Mouse (Mus musculus) urinary bladder, adult 18-20 months (tissue): ENCODE results near the gene Ifit1bl1.
"Not testable (repeated sequence)": the region's sequence is repeated elsewhere in the genome, so short reads cannot be mapped to it uniquely, and the experiment has no call there.

ENCODE experiments used
- DNase-seq, 2 experiments: peaks; one replicate each; pipeline ENCODE4 v3.0.0; 2022; ENCODE audit warnings: low spot score in 2 of 2, mixed read lengths in 2 of 2

Ifit1bl1 gene

DNA sequence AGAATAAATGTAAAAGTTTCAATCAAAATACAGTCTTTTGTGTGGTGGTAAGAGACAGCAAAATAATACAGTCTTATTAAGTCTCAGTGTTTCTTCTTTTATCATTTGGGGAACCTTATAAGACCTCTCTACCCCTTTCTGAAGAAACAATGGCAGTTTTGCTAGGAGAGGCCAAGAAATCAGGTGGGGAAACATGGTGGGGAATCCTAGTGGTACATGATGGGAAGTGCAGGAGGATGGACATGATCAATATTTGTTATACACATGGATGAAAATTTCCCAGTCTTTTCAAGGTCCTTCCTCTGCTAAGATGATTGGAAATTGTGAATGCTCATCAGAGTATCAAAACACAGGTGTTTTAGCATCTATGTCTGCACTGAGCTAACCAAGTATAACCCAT lies 12.8 kb downstream of the Ifit1bl1 start:
- no peak for DNase-seq

DNA sequence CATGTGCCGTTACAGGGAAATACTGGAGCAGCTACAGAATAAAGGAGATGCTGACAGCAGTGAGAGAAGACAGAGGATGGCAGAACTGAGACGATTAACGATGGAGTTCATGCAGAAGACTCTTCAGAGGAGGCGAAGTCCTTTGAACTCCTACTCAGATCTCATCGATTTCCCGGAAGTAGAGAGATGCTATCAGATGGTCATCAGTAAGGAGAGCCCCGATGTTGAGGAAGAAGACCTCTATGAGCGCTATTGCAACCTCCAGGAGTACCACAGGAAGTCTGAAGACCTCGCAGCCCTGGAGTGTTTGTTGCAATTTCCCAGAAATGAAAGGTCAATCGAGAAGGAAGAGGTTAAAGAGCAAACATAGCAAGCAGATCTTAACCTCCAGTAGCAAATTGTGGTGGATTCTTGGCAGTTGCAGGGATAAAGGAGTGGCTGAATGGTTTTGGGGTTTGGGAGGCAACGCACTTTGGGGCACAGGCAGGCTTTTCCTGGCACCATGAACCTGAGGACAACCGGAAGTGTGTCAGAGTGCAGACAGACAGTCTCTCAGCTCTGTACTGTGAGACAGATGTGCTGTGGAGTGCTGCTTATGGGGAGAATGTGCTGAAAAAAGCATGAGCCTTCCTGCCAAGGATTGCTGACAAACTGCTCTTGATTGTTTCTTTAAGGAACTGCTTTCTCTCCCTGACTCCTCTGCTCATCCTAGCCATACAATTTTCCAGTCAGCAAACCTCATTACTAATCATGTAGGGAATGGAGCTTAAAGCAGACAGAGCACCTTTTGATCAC lies 13.7 kb downstream of the Ifit1bl1 start:
- DNase-seq = not testable (repeated sequence)

DNA sequence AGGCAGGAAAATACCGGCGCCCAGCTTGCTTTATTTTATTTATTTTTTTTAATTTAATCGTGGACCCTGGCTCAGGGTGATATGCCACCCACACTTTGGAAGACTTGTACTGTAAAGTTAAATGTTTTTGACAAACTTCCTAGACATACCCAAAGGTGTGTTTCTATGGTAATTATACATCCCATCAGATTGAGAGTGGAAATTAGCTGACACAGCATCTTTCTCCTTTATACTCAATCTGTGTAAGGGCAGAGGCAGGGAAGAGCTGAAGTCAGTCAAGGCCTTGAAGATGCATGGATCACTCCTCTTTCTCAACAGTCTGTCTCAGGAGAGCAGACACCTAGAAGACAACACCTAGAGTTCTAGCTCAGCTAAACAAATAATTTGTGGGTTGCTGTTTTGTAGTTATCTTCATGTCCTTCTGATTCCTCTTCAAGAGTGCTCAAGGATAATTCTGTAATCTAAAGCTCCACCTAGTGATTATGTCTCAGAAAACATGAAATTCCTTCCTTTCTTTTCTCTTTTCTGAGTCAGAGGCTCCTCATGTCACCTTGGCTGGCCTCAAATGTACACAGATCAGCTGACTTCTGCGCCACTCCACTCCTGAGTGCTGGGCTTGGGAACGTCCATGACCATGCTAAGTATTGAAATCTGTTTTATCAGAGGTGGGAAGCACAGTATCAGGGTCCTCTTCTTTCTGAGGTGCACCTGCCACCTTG lies 15.9 kb downstream of the Ifit1bl1 start:
- DNase-seq = not testable (repeated sequence)

GRCm38 (mm10) chr19:34583126-34583766 lies 18.5 kb downstream of the Ifit1bl1 start, which contains the start of gene Ifit3:
Gene Ifit3, plus strand, starts transcription at chr19:34583531.
- DNase-seq = not testable (repeated sequence)

- DNase-seq = not testable (repeated sequence)
Observed at GRCm38 (mm10) chr19:34582696-34583095, 19.1 kb downstream of the Ifit1bl1 start.

GRCm38 (mm10) chr19:34577121-34577520 lies 24.6 kb downstream of the Ifit1bl1 start:
- DNase-seq = no peak

GRCm38 (mm10) chr19:34573650-34574049 lies 28.1 kb downstream of the Ifit1bl1 start:
- DNase-seq = no peak

GRCm38 (mm10) chr19:34571080-34571479 lies 30.7 kb downstream of the Ifit1bl1 start:
- no peak for DNase-seq

GRCm38 (mm10) chr19:34569896-34570476 lies 31.8 kb downstream of the Ifit1bl1 start:
- no peak for DNase-seq

DNA sequence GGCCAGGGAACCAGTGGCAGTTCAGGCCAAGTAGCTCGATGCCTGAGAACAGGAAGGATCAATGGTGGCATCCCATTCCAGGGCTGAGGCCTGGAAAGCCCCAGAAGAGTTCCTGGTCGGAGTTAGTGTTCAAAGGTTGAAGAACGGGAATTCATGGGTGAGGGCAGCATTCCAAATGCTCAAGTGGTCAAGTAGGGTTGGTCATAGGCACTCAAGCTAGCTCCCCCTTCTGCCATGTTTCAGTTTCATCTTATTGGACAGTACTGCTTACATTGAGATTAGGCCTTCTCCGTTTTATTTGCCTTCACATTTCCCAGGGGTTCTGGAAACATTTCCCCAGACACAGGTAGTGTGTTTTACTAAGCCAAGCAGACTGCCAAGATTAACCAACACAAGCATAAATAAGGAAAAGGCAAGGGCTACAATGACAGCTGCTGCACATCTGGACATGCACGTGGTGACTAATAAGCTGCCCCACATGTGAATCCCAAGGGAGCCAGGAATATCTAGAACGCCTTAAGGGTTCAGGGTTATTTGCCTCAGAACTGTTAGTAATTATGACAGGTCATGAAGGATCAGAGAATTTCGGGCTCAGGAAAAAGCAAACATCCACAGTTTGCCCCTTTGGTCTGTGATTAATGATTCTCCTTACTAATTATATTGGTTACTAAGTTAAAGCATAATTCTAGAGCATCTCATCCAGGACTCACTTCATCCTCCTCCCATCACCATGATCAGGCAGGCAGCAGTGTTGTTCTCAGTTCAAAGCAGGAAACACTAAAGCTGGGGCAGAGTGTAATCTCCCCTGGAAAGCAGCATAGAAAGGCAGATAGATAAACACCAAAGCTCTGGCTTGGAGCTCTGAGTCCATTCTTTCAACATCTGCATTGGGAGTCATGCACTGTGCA lies 32.5 kb downstream of the Ifit1bl1 start:
- no peak for DNase-seq

DNA sequence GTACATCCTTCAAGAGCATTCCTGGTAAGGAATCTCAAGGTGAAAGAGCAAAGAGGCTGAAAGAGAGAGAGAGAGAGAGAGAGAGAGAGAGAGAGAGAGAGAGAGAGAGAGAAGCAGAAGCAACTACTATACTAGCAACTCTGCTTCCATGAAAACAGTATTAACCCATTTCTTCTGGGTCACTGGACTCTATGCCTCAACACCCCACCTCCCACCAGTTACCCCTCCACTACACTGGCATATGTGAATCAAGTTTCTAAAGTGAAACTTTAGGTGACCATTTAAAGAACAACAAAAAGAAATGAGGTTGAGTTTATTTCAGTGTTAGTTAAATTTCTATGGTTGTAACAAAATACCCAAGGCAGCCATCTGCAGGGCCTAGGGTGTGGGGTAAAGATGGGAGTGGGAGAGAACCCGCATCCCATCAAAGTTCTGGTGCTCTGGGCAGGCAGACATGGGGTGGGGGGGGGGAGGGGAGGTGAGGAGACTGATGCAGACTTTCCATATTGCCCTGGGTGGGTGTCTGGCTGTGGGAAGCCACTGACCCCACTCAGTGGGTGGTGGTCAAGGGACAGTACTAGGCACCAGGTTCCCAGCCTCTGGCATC lies 35.5 kb downstream of the Ifit1bl1 start:
- DNase-seq = no peak

DNA sequence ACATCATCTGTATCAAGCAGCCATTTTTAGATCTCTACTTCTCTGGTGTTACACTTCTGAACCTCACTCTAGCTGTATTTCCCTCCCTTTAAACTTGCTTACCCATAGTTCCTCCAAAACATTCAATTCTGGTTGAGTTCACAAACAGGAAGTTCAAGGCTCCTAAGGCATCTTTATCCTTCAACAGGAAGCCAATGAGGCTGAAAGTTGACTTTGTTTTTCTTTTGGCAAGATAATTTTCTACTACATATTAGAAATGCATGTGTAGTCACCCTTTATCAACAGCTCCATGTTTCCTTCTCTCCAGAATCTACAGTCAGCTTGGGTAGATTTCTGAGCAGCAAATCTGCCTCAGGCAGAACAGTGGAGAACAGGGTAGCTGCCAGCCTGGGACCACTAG lies 39.2 kb downstream of the Ifit1bl1 start:
- DNase-seq = no peak

- DNase-seq = peak in 1 of 2 experiments; percentile 29
Observed at GRCm38 (mm10) chr19:34556621-34557020, 45.1 kb downstream of the Ifit1bl1 start.

- no peak for DNase-seq
Observed at GRCm38 (mm10) chr19:34554061-34554460, 47.7 kb downstream of the Ifit1bl1 start.

DNA sequence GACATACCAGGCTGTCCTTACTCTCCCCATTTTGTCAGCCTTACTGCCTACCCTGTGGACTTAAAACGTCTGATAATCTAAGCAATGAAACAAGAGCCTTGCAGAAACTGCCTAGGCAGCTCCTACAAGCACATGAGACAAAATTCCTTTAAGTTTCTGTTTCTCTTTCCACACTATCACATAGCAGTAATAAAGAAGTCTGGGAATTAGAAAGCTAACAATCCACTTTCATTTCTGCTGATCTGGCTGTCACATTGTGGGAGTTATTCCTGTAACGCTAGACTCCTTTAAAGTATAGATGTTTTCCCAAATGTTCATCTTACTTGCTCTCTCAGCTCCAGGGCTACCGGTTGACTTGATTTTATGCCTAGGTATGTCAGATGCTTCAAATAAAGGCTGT lies 48.2 kb downstream of the Ifit1bl1 start:
- no peak for DNase-seq

DNA sequence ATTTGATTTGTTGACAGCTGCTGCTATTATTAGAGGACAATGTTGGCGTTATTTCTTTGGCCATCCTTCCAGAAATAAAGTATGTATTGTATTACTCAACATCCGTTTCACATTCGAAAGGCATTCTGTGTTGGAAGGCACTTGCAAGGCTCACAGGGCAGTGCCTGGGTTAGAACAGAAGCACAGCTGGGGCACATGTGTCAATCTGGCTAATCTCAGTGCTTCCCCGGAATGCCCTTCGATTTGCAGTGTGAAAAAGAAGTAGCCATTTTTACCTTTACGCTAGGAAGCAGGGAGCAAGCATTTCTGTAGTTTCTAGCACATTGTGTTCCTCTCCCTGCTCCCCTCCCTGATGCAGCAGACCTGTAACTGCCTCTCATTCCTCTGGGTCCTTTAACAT lies 48.7 kb downstream of the Ifit1bl1 start:
- no peak for DNase-seq

- no peak for DNase-seq
Observed at GRCm38 (mm10) chr19:34551981-34552380, 49.8 kb downstream of the Ifit1bl1 start.

DNA sequence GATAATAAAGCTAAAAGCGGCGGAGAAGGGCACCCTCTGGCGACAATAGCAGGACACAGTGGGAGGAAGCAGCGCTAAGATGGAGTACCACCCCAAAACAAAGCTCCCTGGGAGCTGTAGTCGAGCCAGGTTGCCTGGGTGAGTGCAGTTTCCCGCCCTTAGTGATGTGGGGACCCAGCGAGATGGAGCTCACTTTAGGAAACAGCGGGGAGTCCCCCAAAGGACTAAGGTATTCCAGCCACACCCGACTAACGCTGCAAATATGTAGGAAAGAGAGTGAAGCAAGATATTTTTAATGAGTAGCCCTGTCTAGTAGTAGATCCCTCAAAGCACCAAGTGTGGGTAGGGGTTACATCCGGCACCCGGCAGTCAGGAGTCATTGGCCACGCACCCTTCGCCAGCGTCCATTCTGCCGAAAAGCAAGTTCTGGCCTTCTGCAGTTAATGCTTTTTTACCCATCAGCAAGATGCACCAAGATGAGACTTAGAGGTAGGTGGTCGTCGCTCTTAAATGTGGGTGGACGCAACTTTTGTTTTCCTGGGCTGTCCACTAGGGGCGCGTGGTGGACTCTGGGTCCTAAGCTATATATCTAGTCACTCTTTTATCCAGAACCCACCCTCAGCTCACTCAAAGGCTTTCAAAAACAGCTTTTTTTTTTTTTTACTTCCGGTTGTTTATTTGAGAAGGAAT lies 51.1 kb downstream of the Ifit1bl1 start, which contains the start of gene Ifit2:
Gene Ifit2, plus strand, starts transcription at position 161 of the 690 bp plus-strand sequence.
- peak; percentile 26 to 51 for DNase-seq

DNA sequence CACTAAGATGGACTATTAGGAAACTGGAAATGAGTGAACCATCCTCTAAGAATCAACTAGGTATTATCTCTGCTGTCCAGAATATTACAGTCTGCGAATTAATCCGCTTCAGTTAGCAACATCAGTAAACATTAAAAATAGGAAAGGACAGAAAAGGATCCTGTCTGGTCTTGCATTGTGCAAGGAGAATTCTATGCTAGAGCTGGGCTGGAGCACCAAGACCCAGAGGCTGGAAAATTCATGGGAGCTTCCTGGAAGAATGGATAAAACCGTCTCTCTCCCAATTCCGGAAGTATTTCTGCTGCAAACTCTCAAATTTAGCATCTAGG lies 51.6 kb downstream of the Ifit1bl1 start:
- no peak for DNase-seq

DNA sequence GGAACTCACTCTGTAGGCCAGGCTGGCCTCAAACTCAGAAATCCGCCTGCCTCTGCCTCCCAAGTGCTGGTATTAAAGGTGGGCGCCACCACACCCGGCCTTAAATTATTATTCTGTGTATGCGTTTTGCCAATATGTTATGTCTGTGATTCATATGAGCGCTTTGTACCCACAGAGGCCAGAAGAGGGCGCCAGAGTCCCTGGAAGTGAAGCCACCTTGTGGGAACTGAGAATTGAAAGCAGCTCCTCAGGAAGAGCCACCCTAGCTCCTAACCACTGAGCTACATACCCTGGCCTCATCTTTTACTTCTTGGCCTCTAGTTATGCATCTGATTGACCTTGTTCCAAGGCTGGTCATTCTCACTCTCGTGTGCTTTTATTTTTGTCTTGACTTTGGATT lies 53.8 kb downstream of the Ifit1bl1 start:
- peak; percentile 43 to 61 for DNase-seq
